14 mouse cellular contexts compared by ENCODE assay signal in the genomic region with DNA sequence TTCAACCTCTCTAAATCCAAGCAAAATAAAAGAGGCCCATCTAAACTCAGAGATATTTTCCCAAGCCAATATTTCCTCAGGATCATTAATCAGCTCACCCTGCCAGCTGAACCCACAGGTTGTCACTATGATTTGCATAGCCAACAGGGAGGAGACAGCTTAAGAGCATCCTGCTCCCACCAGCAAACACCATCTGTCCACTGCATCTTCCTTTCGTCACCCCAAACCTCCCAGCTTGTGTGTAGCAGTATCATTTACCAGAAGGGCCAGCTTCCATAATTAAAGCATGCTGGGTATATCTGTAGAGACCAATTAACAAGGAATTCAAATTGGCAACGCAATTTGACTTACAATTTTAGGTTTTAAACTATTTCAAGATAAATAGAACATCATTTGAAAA. TPM values are rescaled to one million over a fixed set of nuclear protein-coding genes. Genes with fewer than 3 reads are reported as not detected.
DNase-seq lines count a peak whose midpoint lies in the region; ATAC-seq and TF ChIP-seq lines count a peak whose summit lies in the region.
"Had no signal": no experiment of that assay in that cellular context is flagged by ENCODE, and none has a peak within 500 bp of the region (broad histone marks: within the 10 kb centered on the region; RNA-seq: fewer than 3 reads in every experiment).

No protein-coding gene starts in this region.

- 74% methylated on average over 2 of the region's 2 CpGs for WGBS in neural tube, embryonic 12.5 days
- 47% methylated on average over 2 of the region's 2 CpGs for WGBS in neural tube, embryonic 15.5 days
- WGBS in hindbrain, embryonic 16.5 days: 55% methylated on average over 2 of the region's 2 CpGs
- 90% methylated on average over 2 of the region's 2 CpGs for WGBS in intestine, embryonic 15.5 days
- WGBS in heart, embryonic 12.5 days: 88% methylated on average over 2 of the region's 2 CpGs

- peak overlapping the region; percentile 6; the same call in 1 of the 2 replicates for H3K27ac ChIP-seq in gastrocnemius, adult 2 months
- no peak overlapping the region for H3K27ac ChIP-seq in neural tube, embryonic 12.5 days
- no peak overlapping the region for H3K27ac ChIP-seq in neural tube, embryonic 15.5 days (replicated peaks)
- H3K27ac ChIP-seq in hindbrain, embryonic 16.5 days (ENCODE audit: low read depth, low read length): no peak overlapping the region
- no peak overlapping the region for H3K27ac ChIP-seq in intestine, embryonic 15.5 days
- H3K27ac ChIP-seq in heart, embryonic 12.5 days (ENCODE audit: poor library complexity, severe bottlenecking): no peak overlapping the region
- H3K27ac ChIP-seq: embryonic facial prominence, embryonic 15.5 days; heart, adult 2 months; lung, embryonic 15.5 days had no signal

- peak; percentile 37; the same call in 1 of the 2 replicates for ATAC-seq in neural tube, embryonic 12.5 days (ENCODE audit: low FRiP score, low read depth)
- ATAC-seq in neural tube, embryonic 15.5 days (ENCODE audit: low FRiP score): no peak
- peak; percentile 68 for ATAC-seq in hindbrain, embryonic 16.5 days
- no peak for ATAC-seq in intestine, embryonic 15.5 days
- ATAC-seq in heart, embryonic 12.5 days (ENCODE audit: insufficient number of reproducible peaks, low FRiP score): no peak

- H3K27me3 ChIP-seq in neural tube, embryonic 12.5 days (replicated peaks): no peaks in the 10 kb centered on the region
- no peaks in the 10 kb centered on the region for H3K27me3 ChIP-seq in neural tube, embryonic 15.5 days (replicated peaks)
- H3K27me3 ChIP-seq in hindbrain, embryonic 16.5 days (replicated peaks; ENCODE audit: control insufficient read depth, insufficient read depth, low read length): no peaks in the 10 kb centered on the region
- no peaks in the 10 kb centered on the region for H3K27me3 ChIP-seq in intestine, embryonic 15.5 days (replicated peaks)
- no peaks in the 10 kb centered on the region for H3K27me3 ChIP-seq in heart, embryonic 12.5 days (replicated peaks)
- H3K27me3 ChIP-seq: embryonic facial prominence, embryonic 15.5 days; lung, embryonic 15.5 days had no signal

- intact Hi-C loops in gastrocnemius, adult 2 months (cut with DNase I): no loop called here

- no peak for TF ChIP-seq CTCF in gastrocnemius, adult 2 months (IDR thresholded peaks at IDR 0.05)

- H3K4me3 ChIP-seq in gastrocnemius, adult 2 months: no peak overlapping the region
- H3K4me3 ChIP-seq in neural tube, embryonic 12.5 days: no peak overlapping the region
- H3K4me3 ChIP-seq in neural tube, embryonic 15.5 days (replicated peaks): no peak overlapping the region
- no peak overlapping the region for H3K4me3 ChIP-seq in hindbrain, embryonic 16.5 days (ENCODE audit: low read length)
- no peak overlapping the region for H3K4me3 ChIP-seq in intestine, embryonic 15.5 days (replicated peaks)
- no peak overlapping the region for H3K4me3 ChIP-seq in heart, embryonic 12.5 days
- H3K4me3 ChIP-seq: embryonic facial prominence, embryonic 15.5 days; heart, adult 2 months; lung, embryonic 15.5 days had no signal

- no peak for DNase-seq in gastrocnemius, adult 2 months
- DNase-seq in gastrocnemius, postnatal 25 days: no peak
- DNase-seq: adrenal gland, adult 8-10 months; heart, adult 2 months; heart, postnatal 14 days; kidney, postnatal 25 days; thymus, postnatal 4 days had no signal

- H3K9me3 ChIP-seq in neural tube, embryonic 12.5 days: no peaks in the 10 kb centered on the region
- H3K9me3 ChIP-seq in neural tube, embryonic 15.5 days (replicated peaks): no peaks in the 10 kb centered on the region
- no peaks in the 10 kb centered on the region for H3K9me3 ChIP-seq in hindbrain, embryonic 16.5 days (ENCODE audit: control insufficient read depth, low read length)
- H3K9me3 ChIP-seq in intestine, embryonic 15.5 days: no peaks in the 10 kb centered on the region
- no peaks in the 10 kb centered on the region for H3K9me3 ChIP-seq in heart, embryonic 12.5 days (replicated peaks)
- H3K9me3 ChIP-seq: embryonic facial prominence, embryonic 15.5 days; lung, embryonic 15.5 days had no signal

- H3K4me2 ChIP-seq in neural tube, embryonic 12.5 days (replicated peaks): no peak overlapping the region
- H3K4me2 ChIP-seq in neural tube, embryonic 15.5 days: no peak overlapping the region
- H3K4me2 ChIP-seq in hindbrain, embryonic 16.5 days (ENCODE audit: low read length): no peak overlapping the region
- H3K4me2 ChIP-seq in intestine, embryonic 15.5 days (replicated peaks): no peak overlapping the region
- H3K4me2 ChIP-seq in heart, embryonic 12.5 days: no peak overlapping the region
- H3K4me2 ChIP-seq: embryonic facial prominence, embryonic 15.5 days; lung, embryonic 15.5 days had no signal

- H3K36me3 ChIP-seq in neural tube, embryonic 12.5 days: peaks cover 9% of the 10 kb centered on the region
- H3K36me3 ChIP-seq in neural tube, embryonic 15.5 days: peaks cover 13% of the 10 kb centered on the region
- H3K36me3 ChIP-seq in hindbrain, embryonic 16.5 days (ENCODE audit: control insufficient read depth, insufficient read depth, low read length): peaks cover 5% of the 10 kb centered on the region; the same call in 1 of the 2 replicates
- peaks cover 5% of the 10 kb centered on the region; the same call in 1 of the 2 replicates for H3K36me3 ChIP-seq in intestine, embryonic 15.5 days
- peaks cover 35% of the 10 kb centered on the region for H3K36me3 ChIP-seq in heart, embryonic 12.5 days

- H3K9ac ChIP-seq in neural tube, embryonic 12.5 days: no peak overlapping the region
- no peak overlapping the region for H3K9ac ChIP-seq in neural tube, embryonic 15.5 days (replicated peaks)
- H3K9ac ChIP-seq in hindbrain, embryonic 16.5 days (ENCODE audit: low read depth, low read length): no peak overlapping the region
- no peak overlapping the region for H3K9ac ChIP-seq in intestine, embryonic 15.5 days
- no peak overlapping the region for H3K9ac ChIP-seq in heart, embryonic 12.5 days
- H3K9ac ChIP-seq: embryonic facial prominence, embryonic 15.5 days; lung, embryonic 15.5 days had no signal

- no peaks in the 10 kb centered on the region for H3K4me1 ChIP-seq in neural tube, embryonic 12.5 days
- no peaks in the 10 kb centered on the region for H3K4me1 ChIP-seq in neural tube, embryonic 15.5 days
- no peaks in the 10 kb centered on the region for H3K4me1 ChIP-seq in hindbrain, embryonic 16.5 days (ENCODE audit: control insufficient read depth, insufficient read depth, low read depth, low read length)
- H3K4me1 ChIP-seq in intestine, embryonic 15.5 days (replicated peaks): no peaks in the 10 kb centered on the region
- peaks cover 7% of the 10 kb centered on the region; the same call in 1 of the 2 replicates for H3K4me1 ChIP-seq in heart, embryonic 12.5 days (replicated peaks)
- H3K4me1 ChIP-seq: embryonic facial prominence, embryonic 15.5 days; lung, embryonic 15.5 days had no signal

RNA-seq across cellular contexts. Expression of a gene that starts 40.8 kb away (rescaled TPM):
- total RNA-seq in gastrocnemius, adult 2 months (2021): 10 to 100 TPM; 23.1 to 36.3 TPM
- total RNA-seq in gastrocnemius, postnatal 25 days (2021): 10 to 100 TPM; 36.8 to 47.8 TPM
- polyA plus RNA-seq in neural tube, embryonic 12.5 days (2016; fragmentation: Nextera tagmentation; extraction: Ambion mirVana): 34.9 and 38.6 TPM in 2 replicates
- 86.1 and 87.0 TPM in 2 replicates for polyA plus RNA-seq in neural tube, embryonic 15.5 days (2015; fragmentation: Nextera tagmentation; extraction: Ambion mirVana)
- 75.8 and 91.4 TPM in 2 replicates for polyA plus RNA-seq in hindbrain, embryonic 16.5 days (2015; fragmentation: Nextera tagmentation; extraction: Ambion mirVana)
- polyA plus RNA-seq in intestine, embryonic 15.5 days (2015; fragmentation: Nextera tagmentation; extraction: Ambion mirVana): 158 and 160 TPM in 2 replicates
- 92.3 and 96.6 TPM in 2 replicates for polyA plus RNA-seq in heart, embryonic 12.5 days (2016; fragmentation: Nextera tagmentation; extraction: Ambion mirVana)

Comparison
In these comparisons a context has a peak if more than half of its experiments do, and no peak if none do; other contexts are left out.
1. ATAC-seq: peak in neural tube, embryonic 12.5 days (single experiment) and hindbrain, embryonic 16.5 days (single experiment); none in neural tube, embryonic 15.5 days (single experiment), intestine, embryonic 15.5 days (single experiment) and heart, embryonic 12.5 days (single experiment).